Mouse (Mus musculus) heart, embryonic 13.5 days (tissue): ENCODE data around the gene Eif2a. TPM values are rescaled to one million over a fixed set of nuclear protein-coding genes. Genes with fewer than 3 reads are reported as not detected.

ENCODE experiments used
- ATAC-seq: fragments of 200-750 bp; cut with Nextera tagmentation; 2 replicates; pipeline ENCODE4 v1.8.0; 2017; ENCODE audit warnings: moderate TSS enrichment; ENCODE audit not compliant: insufficient number of reproducible peaks, low FRiP score, low TSS enrichment; ENCODE audit errors: extremely low read depth
- H3K27ac ChIP-seq: fragments of 300-500 bp; sonication (generic); replicated peaks from 2 replicates; pipeline ENCODE4 v1.5.1; 2015; ENCODE audit warnings: moderate library complexity, mild to moderate bottlenecking, inconsistent platforms
- H3K27me3 ChIP-seq: fragments of 300-500 bp; sonication (generic); replicated peaks from 2 replicates; pipeline ENCODE4 v1.6.1; 2015; ENCODE audit warnings: mild to moderate bottlenecking, inconsistent platforms
- H3K36me3 ChIP-seq: fragments of 300-500 bp; sonication (generic); 2 replicates; pipeline ENCODE4 v1.6.1; 2015; ENCODE audit warnings: mild to moderate bottlenecking, inconsistent platforms
- H3K4me1 ChIP-seq: fragments of 300-500 bp; sonication (generic); 2 replicates; pipeline ENCODE4 v1.6.1; 2015; ENCODE audit warnings: inconsistent platforms
- H3K4me2 ChIP-seq: fragments of 300-500 bp; sonication (generic); 2 replicates; pipeline ENCODE4 v1.6.1; 2015; ENCODE audit warnings: inconsistent platforms, mild to moderate bottlenecking, moderate library complexity
- H3K4me3 ChIP-seq: fragments of 300-500 bp; sonication (generic); 2 replicates; pipeline ENCODE4 v1.5.1; 2015; ENCODE audit warnings: moderate library complexity, mild to moderate bottlenecking, inconsistent platforms
- H3K9ac ChIP-seq: fragments of 300-500 bp; sonication (generic); 2 replicates; pipeline ENCODE4 v1.6.1; 2015; ENCODE audit warnings: inconsistent platforms, mild to moderate bottlenecking, moderate library complexity
- H3K9me3 ChIP-seq: fragments of 300-500 bp; sonication (generic); 2 replicates; pipeline ENCODE4 v1.6.1; 2016; ENCODE audit warnings: inconsistent platforms
- WGBS: fragments of 180-500 bp; shearing (Covaris S2); methylation state at CpG from one replicate; pipeline ENCODE4 v1.1.7; 2015; ENCODE audit warnings: mixed read lengths; 5-methylcytosine and 5-hydroxymethylcytosine counted together
- polyA plus RNA-seq: library from polyadenylated mRNA; unstranded; fragments of >200 nt; fragmentation: Nextera tagmentation; extraction: Ambion mirVana; gene quantifications from 2 replicates; pipeline ENCODE4 v1.2.1, GENCODE M21; 2015

Eif2a gene
- polyA plus RNA-seq, 1 experiment from 2014 or later = 37.4 TPM

- Histone ChIP-seq H3K9me3 (no peaks in the 10 kb centered on the region), H3K4me2 (peak overlapping the region; percentile 86; the same call in 1 of the 2 replicates), H3K27ac (no peak overlapping the region), H3K36me3 (peaks cover 33% of the 10 kb centered on the region), H3K27me3 (no peaks in the 10 kb centered on the region), H3K9ac (no peak overlapping the region), H3K4me1 (peaks cover 34% of the 10 kb centered on the region), H3K4me3 (no peak overlapping the region)
- WGBS = 95% methylated on average over 3 of the region's 3 CpGs
- ATAC-seq = no peak
Measured at GRCm38 (mm10) chr3:58523386-58523785, 2.2 kb upstream of the Eif2a start.

GRCm38 (mm10) chr3:58524246-58524645 lies 1.4 kb upstream of the Eif2a start:
- Histone ChIP-seq H3K36me3 (peaks cover 33% of the 10 kb centered on the region), H3K4me1 (peaks cover 28% of the 10 kb centered on the region), H3K4me3 (peak overlapping the region; percentile 97), H3K4me2 (peak overlapping the region; percentile 86), H3K9me3 (no peaks in the 10 kb centered on the region), H3K9ac (peak overlapping the region; percentile 99), H3K27ac (no peak overlapping the region), H3K27me3 (no peaks in the 10 kb centered on the region)
- 54% methylated on average over 4 of the region's 4 CpGs for WGBS
- ATAC-seq = no peak

GRCm38 (mm10) chr3:58525166-58525565 lies 455 bp upstream of the Eif2a start:
- no peaks in the 10 kb centered on the region for H3K9me3 ChIP-seq
- H3K4me3 ChIP-seq = peak overlapping the region; percentile 97
- under 1% methylated on average over 40 of the region's 40 CpGs for WGBS
- peak overlapping the region; percentile 99 for H3K9ac ChIP-seq
- peak overlapping the region; percentile 93 for H3K27ac ChIP-seq
- peaks cover 33% of the 10 kb centered on the region for H3K36me3 ChIP-seq
- peaks cover 24% of the 10 kb centered on the region for H3K4me1 ChIP-seq
- ATAC-seq = peak; percentile 44
- no peaks in the 10 kb centered on the region for H3K27me3 ChIP-seq
- peak overlapping the region; percentile 86 for H3K4me2 ChIP-seq

- 6% methylated on average over 4 of the region's 4 CpGs for WGBS
- Histone ChIP-seq H3K36me3 (peaks cover 28% of the 10 kb centered on the region), H3K4me2 (peak overlapping the region; percentile 86), H3K27me3 (no peaks in the 10 kb centered on the region), H3K27ac (peak overlapping the region; percentile 93), H3K9me3 (no peaks in the 10 kb centered on the region), H3K9ac (peak overlapping the region; percentile 99), H3K4me1 (peaks cover 24% of the 10 kb centered on the region), H3K4me3 (peak overlapping the region; percentile 97)
- no peak for ATAC-seq
Measured at GRCm38 (mm10) chr3:58526408-58526737, 752 bp downstream of the Eif2a start.

- Histone ChIP-seq H3K36me3 (peaks cover 78% of the 10 kb centered on the region), H3K9me3 (no peaks in the 10 kb centered on the region), H3K27ac (no peak overlapping the region), H3K9ac (no peak overlapping the region), H3K4me3 (no peak overlapping the region), H3K4me2 (no peak overlapping the region), H3K27me3 (no peaks in the 10 kb centered on the region), H3K4me1 (no peaks in the 10 kb centered on the region)
- ATAC-seq = no peak
- 93% methylated on average over 3 of the region's 3 CpGs for WGBS
Measured at GRCm38 (mm10) chr3:58536573-58536972, 11.0 kb downstream of the Eif2a start.

GRCm38 (mm10) chr3:58552001-58552811 lies 26.6 kb downstream of the Eif2a start:
- no peak for ATAC-seq
- Histone ChIP-seq H3K36me3 (peaks cover 88% of the 10 kb centered on the region), H3K4me1 (no peaks in the 10 kb centered on the region), H3K4me3 (no peak overlapping the region), H3K9me3 (no peaks in the 10 kb centered on the region), H3K9ac (no peak overlapping the region), H3K27me3 (no peaks in the 10 kb centered on the region), H3K27ac (no peak overlapping the region), H3K4me2 (no peak overlapping the region)
- WGBS = 83% methylated on average over 1 of the region's 1 CpGs

GRCm38 (mm10) chr3:58556649-58557048 lies 31.0 kb downstream of the Eif2a start:
- H3K36me3 ChIP-seq = peaks cover 67% of the 10 kb centered on the region
- H3K9ac ChIP-seq = no peak overlapping the region
- H3K4me3 ChIP-seq = no peak overlapping the region
- no peak for ATAC-seq
- no peak overlapping the region for H3K4me2 ChIP-seq
- 0 out of 2 replicates have a peak, but pooled peaks cover 3% of the 10 kb centered on the region for H3K4me1 ChIP-seq
- H3K9me3 ChIP-seq = no peaks in the 10 kb centered on the region
- no peaks in the 10 kb centered on the region for H3K27me3 ChIP-seq
- WGBS = 77% methylated on average over 7 of the region's 7 CpGs
- no peak overlapping the region for H3K27ac ChIP-seq

GRCm38 (mm10) chr3:58559887-58560286 lies 34.3 kb downstream of the Eif2a start:
- Histone ChIP-seq H3K4me1 (0 out of 2 replicates have a peak, but pooled peaks cover 3% of the 10 kb centered on the region), H3K9me3 (peaks cover 6% of the 10 kb centered on the region; the same call in 1 of the 2 replicates), H3K9ac (no peak overlapping the region), H3K36me3 (peaks cover 36% of the 10 kb centered on the region), H3K4me2 (no peak overlapping the region), H3K4me3 (no peak overlapping the region), H3K27ac (no peak overlapping the region), H3K27me3 (no peaks in the 10 kb centered on the region)
- 48% methylated on average over 2 of the region's 2 CpGs for WGBS
- ATAC-seq = no peak

- Histone ChIP-seq H3K4me2 (no peak overlapping the region), H3K27ac (no peak overlapping the region), H3K4me3 (no peak overlapping the region), H3K36me3 (peaks cover 21% of the 10 kb centered on the region), H3K4me1 (0 out of 2 replicates have a peak, but pooled peaks cover 3% of the 10 kb centered on the region), H3K27me3 (no peaks in the 10 kb centered on the region), H3K9me3 (peaks cover 6% of the 10 kb centered on the region; the same call in 1 of the 2 replicates), H3K9ac (no peak overlapping the region)
- 64% methylated on average over 2 of the region's 2 CpGs for WGBS
- ATAC-seq = no peak
Measured at GRCm38 (mm10) chr3:58561437-58561836, 35.8 kb downstream of the Eif2a start.

GRCm38 (mm10) chr3:58570821-58571220 lies 45.2 kb downstream of the Eif2a start:
- Histone ChIP-seq H3K9me3 (no peaks in the 10 kb centered on the region; the same call in 1 of the 2 replicates), H3K4me2 (no peak overlapping the region), H3K4me3 (no peak overlapping the region), H3K36me3 (no peaks in the 10 kb centered on the region), H3K9ac (no peak overlapping the region), H3K27me3 (no peaks in the 10 kb centered on the region), H3K4me1 (peaks cover under 1% of the 10 kb centered on the region; the same call in 1 of the 2 replicates), H3K27ac (no peak overlapping the region)
- whole genome bisulfite sequencing = 76% methylated on average over 3 of the region's 3 CpGs
- ATAC-seq = no peak

GRCm38 (mm10) chr3:58576137-58577066 lies 50.8 kb downstream of the Eif2a start, which contains the start of gene Selenot:
TSS of gene Selenot (plus strand) at chr3:58576636.
- Histone ChIP-seq H3K4me1 (peaks cover 22% of the 10 kb centered on the region), H3K9ac (peak within 1 kb of the TSS; percentile 100), H3K9me3 (no peaks in the 10 kb centered on the region), H3K36me3 (peaks cover 21% of the 10 kb centered on the region), H3K4me3 (peak within 1 kb of the TSS; percentile 92), H3K27me3 (no peaks in the 10 kb centered on the region), H3K4me2 (peak within 1 kb of the TSS; percentile 79), H3K27ac (peak within 1 kb of the TSS; percentile 100)
- 2% methylated on average over 46 of the region's 59 CpGs for WGBS
- ATAC-seq = peak; percentile 81
